Mouse (Mus musculus): ENCODE measurements around the gene Uggt2. TPM values are rescaled to one million over a fixed set of nuclear protein-coding genes. Genes with fewer than 3 reads are reported as not detected.

The Uggt2 gene
- polyA plus RNA-seq, 1 experiment from 2014 or later: 7.3 TPM

- no peak overlapping the region for H3K4me3 ChIP-seq (ENCODE audit: low read depth, low read length)
- no peak overlapping the region for H3K27ac ChIP-seq (ENCODE audit: low read depth, low read length)
- DNase-seq (ENCODE audit: low spot score) (no peak), ATAC-seq (no peak)
- 82% methylated on average over 12 of the region's 12 CpGs for WGBS
- peak overlapping the region; percentile 39; the same call in 1 of the 2 replicates for H3K4me2 ChIP-seq (ENCODE audit: low read length)
- no peaks in the 10 kb centered on the region for H3K36me3 ChIP-seq (ENCODE audit: control insufficient read depth, insufficient read depth, low read length)
- no peaks in the 10 kb centered on the region for H3K27me3 ChIP-seq (replicated peaks; ENCODE audit: control insufficient read depth, insufficient read depth, low read length)
- H3K4me1 ChIP-seq (ENCODE audit: control insufficient read depth, insufficient read depth, low read length): no peaks in the 10 kb centered on the region
- H3K9me3 ChIP-seq (replicated peaks; ENCODE audit: control insufficient read depth, low read length): no peaks in the 10 kb centered on the region
- no peak overlapping the region for H3K9ac ChIP-seq (ENCODE audit: low read length)
Measured at GRCm38 (mm10) chr14:119013549-119013948, 85.7 kb downstream of the Uggt2 start.

- no peaks in the 10 kb centered on the region for H3K27me3 ChIP-seq (replicated peaks; ENCODE audit: control insufficient read depth, insufficient read depth, low read length)
- H3K9ac ChIP-seq (ENCODE audit: low read length): no peak overlapping the region
- 0 out of 2 replicates have a peak, but pooled peaks cover 4% of the 10 kb centered on the region for H3K4me1 ChIP-seq (ENCODE audit: control insufficient read depth, insufficient read depth, low read length)
- peak overlapping the region; percentile 39 for H3K4me2 ChIP-seq (ENCODE audit: low read length)
- ATAC-seq: peak; percentile 93
- H3K27ac ChIP-seq (ENCODE audit: low read depth, low read length): no peak overlapping the region
- peak; percentile 89 for DNase-seq (ENCODE audit: low spot score)
- 77% methylated on average over 23 of the region's 23 CpGs for WGBS
- no peaks in the 10 kb centered on the region for H3K36me3 ChIP-seq (ENCODE audit: control insufficient read depth, insufficient read depth, low read length)
- H3K9me3 ChIP-seq (replicated peaks; ENCODE audit: control insufficient read depth, low read length): no peaks in the 10 kb centered on the region
- H3K4me3 ChIP-seq (ENCODE audit: low read depth, low read length): no peak overlapping the region
Measured at GRCm38 (mm10) chr14:119012607-119013431, 86.4 kb downstream of the Uggt2 start.

- DNase-seq (ENCODE audit: low spot score) (no peak), ATAC-seq (no peak)
- 94% methylated on average over 2 of the region's 2 CpGs for WGBS
- no peak overlapping the region for H3K9ac ChIP-seq (ENCODE audit: low read length)
- H3K36me3 ChIP-seq (ENCODE audit: control insufficient read depth, insufficient read depth, low read length): no peaks in the 10 kb centered on the region
- H3K4me2 ChIP-seq (ENCODE audit: low read length): no peak overlapping the region
- no peak overlapping the region for H3K4me3 ChIP-seq (ENCODE audit: low read depth, low read length)
- 0 out of 2 replicates have a peak, but pooled peaks cover 4% of the 10 kb centered on the region for H3K4me1 ChIP-seq (ENCODE audit: control insufficient read depth, insufficient read depth, low read length)
- no peaks in the 10 kb centered on the region for H3K9me3 ChIP-seq (replicated peaks; ENCODE audit: control insufficient read depth, low read length)
- no peak overlapping the region for H3K27ac ChIP-seq (ENCODE audit: low read depth, low read length)
- no peaks in the 10 kb centered on the region for H3K27me3 ChIP-seq (replicated peaks; ENCODE audit: control insufficient read depth, insufficient read depth, low read length)
Measured at GRCm38 (mm10) chr14:119009531-119009930, 89.7 kb downstream of the Uggt2 start.

- H3K9me3 ChIP-seq (replicated peaks; ENCODE audit: control insufficient read depth, low read length): no peaks in the 10 kb centered on the region
- ATAC-seq (no peak), DNase-seq (ENCODE audit: low spot score) (no peak)
- peak overlapping the region; percentile 90 for H3K4me2 ChIP-seq (ENCODE audit: low read length)
- H3K4me1 ChIP-seq (ENCODE audit: control insufficient read depth, insufficient read depth, low read length): 0 out of 2 replicates have a peak, but pooled peaks cover 4% of the 10 kb centered on the region
- H3K9ac ChIP-seq (ENCODE audit: low read length): peak overlapping the region; percentile 59
- 51% methylated on average over 7 of the region's 7 CpGs for WGBS
- H3K4me3 ChIP-seq (ENCODE audit: low read depth, low read length): peak overlapping the region; percentile 44
- H3K27me3 ChIP-seq (replicated peaks; ENCODE audit: control insufficient read depth, insufficient read depth, low read length): no peaks in the 10 kb centered on the region
- H3K27ac ChIP-seq (ENCODE audit: low read depth, low read length): peak overlapping the region; percentile 59
- no peaks in the 10 kb centered on the region for H3K36me3 ChIP-seq (ENCODE audit: control insufficient read depth, insufficient read depth, low read length)
Measured at GRCm38 (mm10) chr14:119008031-119008590, 91.1 kb downstream of the Uggt2 start.

GRCm38 (mm10) chr14:119007103-119007951 is 91.9 kb downstream of the Uggt2 start:
- Histone ChIP-seq H3K4me2 (ENCODE audit: low read length) (peak overlapping the region; percentile 90), H3K27me3 (replicated peaks; ENCODE audit: control insufficient read depth, insufficient read depth, low read length) (no peaks in the 10 kb centered on the region), H3K9ac (ENCODE audit: low read length) (peak overlapping the region; percentile 59), H3K4me1 (ENCODE audit: control insufficient read depth, insufficient read depth, low read length) (0 out of 2 replicates have a peak, but pooled peaks cover 4% of the 10 kb centered on the region), H3K9me3 (replicated peaks; ENCODE audit: control insufficient read depth, low read length) (no peaks in the 10 kb centered on the region), H3K27ac (ENCODE audit: low read depth, low read length) (peak overlapping the region; percentile 59), H3K4me3 (ENCODE audit: low read depth, low read length) (peak overlapping the region; percentile 44), H3K36me3 (ENCODE audit: control insufficient read depth, insufficient read depth, low read length) (0 out of 2 replicates have a peak, but pooled peaks cover 6% of the 10 kb centered on the region)
- DNase-seq (ENCODE audit: low spot score) (peak; percentile 100), ATAC-seq (peak; percentile 100)
- 1% methylated on average over 13 of the region's 13 CpGs for WGBS

GRCm38 (mm10) chr14:119006441-119007102 is 92.7 kb downstream of the Uggt2 start:
- peak; percentile 33 for DNase-seq (ENCODE audit: low spot score)
- Histone ChIP-seq H3K4me3 (ENCODE audit: low read depth, low read length) (peak overlapping the region; percentile 44), H3K27ac (ENCODE audit: low read depth, low read length) (peak overlapping the region; percentile 46; the same call in 1 of the 2 replicates), H3K9ac (ENCODE audit: low read length) (peak overlapping the region; percentile 59), H3K4me2 (ENCODE audit: low read length) (peak overlapping the region; percentile 90), H3K27me3 (replicated peaks; ENCODE audit: control insufficient read depth, insufficient read depth, low read length) (no peaks in the 10 kb centered on the region), H3K36me3 (ENCODE audit: control insufficient read depth, insufficient read depth, low read length) (peaks cover 13% of the 10 kb centered on the region; the same call in 1 of the 2 replicates), H3K9me3 (replicated peaks; ENCODE audit: control insufficient read depth, low read length) (no peaks in the 10 kb centered on the region), H3K4me1 (ENCODE audit: control insufficient read depth, insufficient read depth, low read length) (0 out of 2 replicates have a peak, but pooled peaks cover 4% of the 10 kb centered on the region)
- WGBS: 3% methylated on average over 40 of the region's 49 CpGs
- no peak for ATAC-seq

- Histone ChIP-seq H3K27ac (ENCODE audit: low read depth, low read length) (0 out of 2 replicates have a peak overlapping the region, but pooled peaks have one; percentile 1), H3K9ac (ENCODE audit: low read length) (no peak overlapping the region), H3K4me3 (ENCODE audit: low read depth, low read length) (no peak overlapping the region)
Measured at GRCm38 (mm10) chr14:119005834-119006233, 93.4 kb downstream of the Uggt2 start.

GRCm38 (mm10) chr14:119003320-119003719 is 95.9 kb downstream of the Uggt2 start:
- H3K36me3 ChIP-seq (ENCODE audit: control insufficient read depth, insufficient read depth, low read length): peaks cover 20% of the 10 kb centered on the region; the same call in 1 of the 2 replicates
- no peak for DNase-seq (ENCODE audit: low spot score)
- no peaks in the 10 kb centered on the region for H3K27me3 ChIP-seq (replicated peaks; ENCODE audit: control insufficient read depth, insufficient read depth, low read length)
- no peak for ATAC-seq
- H3K4me3 ChIP-seq (ENCODE audit: low read depth, low read length): no peak overlapping the region
- H3K9ac ChIP-seq (ENCODE audit: low read length): no peak overlapping the region
- no peak overlapping the region for H3K27ac ChIP-seq (ENCODE audit: low read depth, low read length)
- 0 out of 2 replicates have a peak, but pooled peaks cover 4% of the 10 kb centered on the region for H3K4me1 ChIP-seq (ENCODE audit: control insufficient read depth, insufficient read depth, low read length)
- no peaks in the 10 kb centered on the region for H3K9me3 ChIP-seq (replicated peaks; ENCODE audit: control insufficient read depth, low read length)
- H3K4me2 ChIP-seq (ENCODE audit: low read length): no peak overlapping the region

More at GRCm38 (mm10) chr14:119005834-119006233, 93.4 kb downstream of the Uggt2 start:
- Histone ChIP-seq H3K9me3 (replicated peaks; ENCODE audit: control insufficient read depth, low read length) (no peaks in the 10 kb centered on the region), H3K4me2 (ENCODE audit: low read length) (peak overlapping the region; percentile 90), H3K27me3 (replicated peaks; ENCODE audit: control insufficient read depth, insufficient read depth, low read length) (no peaks in the 10 kb centered on the region), H3K36me3 (ENCODE audit: control insufficient read depth, insufficient read depth, low read length) (peaks cover 14% of the 10 kb centered on the region; the same call in 1 of the 2 replicates), H3K4me1 (ENCODE audit: control insufficient read depth, insufficient read depth, low read length) (0 out of 2 replicates have a peak, but pooled peaks cover 4% of the 10 kb centered on the region)
- WGBS: 15% methylated on average over 5 of the region's 5 CpGs
- ATAC-seq: no peak
- DNase-seq (ENCODE audit: low spot score): no peak
